Mouse (Mus musculus) cortical plate, adult 2 months (tissue): ENCODE measurements at regions not wholly inside any gene's neighbourhood (a gene's known extent, or its start where the extent isn't known, plus 50 kb on each side); places are given as distances from the start of the nearest gene placed in this dataset.

Experiments
- H3K27ac ChIP-seq: fragments of 200-500 bp; 2 replicates; pipeline ENCODE4 v1.5.1; 2012; ENCODE audit warnings: low read length, control low read depth, inconsistent platforms; ENCODE audit not compliant: insufficient read depth
- H3K4me1 ChIP-seq: fragments of 200-500 bp; 2 replicates; pipeline ENCODE4 v1.6.1; 2011; ENCODE audit warnings: low read length; ENCODE audit not compliant: control insufficient read depth, insufficient read depth
- H3K4me3 ChIP-seq: fragments of 200-500 bp; 2 replicates; pipeline ENCODE4 v1.5.1; 2011; ENCODE audit warnings: mild to moderate bottlenecking, low read length, control low read depth; ENCODE audit not compliant: insufficient read depth
- CTCF ChIP-seq: fragments of 200-500 bp; IDR thresholded peaks from 2 replicates; pipeline ENCODE4 v1.5.1; 2011; ENCODE audit warnings: mild to moderate bottlenecking, control low read depth, low read length; ENCODE audit not compliant: insufficient read depth; ENCODE audit errors: extremely low read depth
- POLR2A ChIP-seq: fragments of 200-500 bp; IDR thresholded peaks from 2 replicates; pipeline ENCODE4 v1.6.1; 2011; ENCODE audit warnings: mild to moderate bottlenecking, low read length, control low read depth; ENCODE audit not compliant: insufficient read depth; ENCODE audit errors: extremely low read depth

- Histone ChIP-seq H3K27ac (no peak overlapping the region), H3K4me1 (no peaks in the 10 kb centered on the region; the same call in 1 of the 2 replicates), H3K4me3 (no peak overlapping the region)
- TF ChIP-seq CTCF: no peak
- TF ChIP-seq POLR2A: no peak
Observed at GRCm38 (mm10) chr4:106175352-106175751, 140.7 kb upstream of the Usp24 start.

GRCm38 (mm10) chr4:106185745-106186501 lies 130.1 kb upstream of the Usp24 start:
- H3K27ac ChIP-seq: no peak overlapping the region
- TF ChIP-seq CTCF (no peak), POLR2A (no peak)
- H3K4me3 ChIP-seq: no peak overlapping the region
- H3K4me1 ChIP-seq: no peaks in the 10 kb centered on the region; the same call in 1 of the 2 replicates

GRCm38 (mm10) chr4:106186684-106187083 lies 129.3 kb upstream of the Usp24 start:
- no peaks in the 10 kb centered on the region; the same call in 1 of the 2 replicates for H3K4me1 ChIP-seq
- H3K27ac ChIP-seq: no peak overlapping the region
- TF ChIP-seq POLR2A (no peak), CTCF (no peak)
- H3K4me3 ChIP-seq: no peak overlapping the region

- Histone ChIP-seq H3K4me3 (no peak overlapping the region), H3K27ac (no peak overlapping the region), H3K4me1 (no peaks in the 10 kb centered on the region; the same call in 1 of the 2 replicates)
- no peak for TF ChIP-seq POLR2A
- TF ChIP-seq CTCF: no peak
Observed at GRCm38 (mm10) chr4:106190248-106190647, 125.8 kb upstream of the Usp24 start.

- Histone ChIP-seq H3K27ac (no peak overlapping the region), H3K4me1 (no peaks in the 10 kb centered on the region), H3K4me3 (no peak overlapping the region)
- TF ChIP-seq CTCF: no peak
- TF ChIP-seq POLR2A: no peak
Observed at GRCm38 (mm10) chr4:106191331-106191730, 124.7 kb upstream of the Usp24 start.

- no peak overlapping the region for H3K4me3 ChIP-seq
- TF ChIP-seq POLR2A: no peak
- TF ChIP-seq CTCF: no peak
- no peaks in the 10 kb centered on the region for H3K4me1 ChIP-seq
- no peak overlapping the region for H3K27ac ChIP-seq
Observed at GRCm38 (mm10) chr4:106191843-106192242, 124.2 kb upstream of the Usp24 start.

- H3K4me1 ChIP-seq: no peaks in the 10 kb centered on the region
- no peak overlapping the region for H3K4me3 ChIP-seq
- TF ChIP-seq CTCF (no peak), POLR2A (no peak)
- H3K27ac ChIP-seq: no peak overlapping the region
Observed at GRCm38 (mm10) chr4:106193204-106193945, 122.6 kb upstream of the Usp24 start.

GRCm38 (mm10) chr4:106195497-106196166 lies 120.4 kb upstream of the Usp24 start:
- Histone ChIP-seq H3K27ac (no peak overlapping the region), H3K4me1 (no peaks in the 10 kb centered on the region), H3K4me3 (no peak overlapping the region)
- TF ChIP-seq POLR2A: no peak
- no peak for TF ChIP-seq CTCF

- Histone ChIP-seq H3K27ac (no peak overlapping the region), H3K4me1 (no peaks in the 10 kb centered on the region), H3K4me3 (no peak overlapping the region)
- TF ChIP-seq POLR2A: no peak
- TF ChIP-seq CTCF: no peak
Observed at GRCm38 (mm10) chr4:106199833-106200232, 116.2 kb upstream of the Usp24 start.

GRCm38 (mm10) chr4:106200241-106200640 lies 115.8 kb upstream of the Usp24 start:
- H3K27ac ChIP-seq: no peak overlapping the region
- no peaks in the 10 kb centered on the region for H3K4me1 ChIP-seq
- no peak overlapping the region for H3K4me3 ChIP-seq
- TF ChIP-seq POLR2A (no peak), CTCF (no peak)
